Mouse (Mus musculus) limb, embryonic 11.5 days (tissue): ENCODE data around the gene Nosip. TPM values are rescaled to one million over a fixed set of nuclear protein-coding genes. Genes with fewer than 3 reads are reported as not detected.
"Not testable (repeated sequence)": the region's sequence is repeated elsewhere in the genome, so short reads cannot be mapped to it uniquely, and the experiment has no call there.

Experiments
- ATAC-seq: fragments of 200-750 bp; cut with Nextera tagmentation; 2 replicates; pipeline ENCODE4 v1.8.0; 2017; ENCODE audit warnings: low read depth; ENCODE audit not compliant: insufficient number of reproducible peaks, low FRiP score, low TSS enrichment
- DNase-seq: peaks from one replicate; pipeline ENCODE4 v3.0.0-alpha.2; 2015; ENCODE audit warnings: low spot score
- H3K27ac ChIP-seq: fragments of 300-500 bp; sonication (generic); replicated peaks from 2 replicates; pipeline ENCODE4 v1.5.1; 2014; ENCODE audit warnings: low read depth, mild to moderate bottlenecking, low read length
- H3K27me3 ChIP-seq: fragments of 300-500 bp; sonication (generic); 2 replicates; pipeline ENCODE4 v1.6.1; 2014; ENCODE audit warnings: mild to moderate bottlenecking, low read length, mixed read lengths; ENCODE audit not compliant: control insufficient read depth, insufficient read depth
- H3K36me3 ChIP-seq: fragments of 300-500 bp; sonication (generic); 2 replicates; pipeline ENCODE4 v1.6.1; 2014; ENCODE audit warnings: mild to moderate bottlenecking, low read length, moderate library complexity, mixed read lengths; ENCODE audit not compliant: control insufficient read depth, insufficient read depth
- H3K4me1 ChIP-seq: fragments of 300-500 bp; sonication (generic); 2 replicates; pipeline ENCODE4 v1.6.1; 2014; ENCODE audit warnings: low read length, mixed read lengths; ENCODE audit not compliant: control insufficient read depth, insufficient read depth
- H3K4me2 ChIP-seq: fragments of 300-500 bp; sonication (generic); 2 replicates; pipeline ENCODE4 v1.6.1; 2014; ENCODE audit warnings: low read depth, mild to moderate bottlenecking, moderate library complexity; ENCODE audit not compliant: severe bottlenecking
- H3K4me3 ChIP-seq: fragments of 300-500 bp; sonication (generic); 2 replicates; pipeline ENCODE4 v1.5.1; 2014; ENCODE audit warnings: low read depth, low read length
- H3K9ac ChIP-seq: fragments of 300-500 bp; sonication (generic); 2 replicates; pipeline ENCODE4 v1.6.1; 2014; ENCODE audit warnings: mild to moderate bottlenecking, low read length
- H3K9me3 ChIP-seq: fragments of 300-500 bp; sonication (generic); 2 replicates; pipeline ENCODE4 v1.6.1; 2016; ENCODE audit warnings: low read length; ENCODE audit not compliant: control insufficient read depth
- WGBS: fragments of 180-500 bp; shearing (Covaris S2); extraction: QIAGEN DNeasy Blood & Tissue Kit; methylation state at CpG from one replicate; pipeline ENCODE4 v1.1.7; 2014; 5-methylcytosine and 5-hydroxymethylcytosine counted together
- polyA plus RNA-seq: library from polyadenylated mRNA; unstranded; fragments of >200 nt; fragmentation: Nextera tagmentation; extraction: Ambion mirVana; gene quantifications from 2 replicates; pipeline ENCODE4 v1.2.1, GENCODE M21; 2014

The Nosip gene
- polyA plus RNA-seq, 1 experiment from 2014 or later, result 70.2 TPM

- DNase-seq, result no peak
- Histone ChIP-seq H3K4me2 (no peak overlapping the region), H3K27ac (no peak overlapping the region), H3K9ac (no peak overlapping the region), H3K4me3 (no peak overlapping the region), H3K36me3 (peaks cover 49% of the 10 kb centered on the region), H3K27me3 (no peaks in the 10 kb centered on the region), H3K9me3 (no peaks in the 10 kb centered on the region), H3K4me1 (peaks cover 29% of the 10 kb centered on the region)
- ATAC-seq, result no peak
Measured at GRCm38 (mm10) chr7:45121966-45122365, 59.7 kb downstream of the Nosip start.

GRCm38 (mm10) chr7:45122561-45123185 lies 60.4 kb downstream of the Nosip start:
- Histone ChIP-seq H3K4me1 (peaks cover 33% of the 10 kb centered on the region), H3K4me2 (peak overlapping the region; percentile 86), H3K9me3 (no peaks in the 10 kb centered on the region), H3K36me3 (peaks cover 53% of the 10 kb centered on the region), H3K9ac (peak overlapping the region; percentile 99), H3K4me3 (peak overlapping the region; percentile 96), H3K27ac (no peak overlapping the region), H3K27me3 (no peaks in the 10 kb centered on the region)
- DNase-seq (no peak), ATAC-seq (no peak)
- WGBS, result 79% methylated on average over 15 of the region's 15 CpGs

DNA sequence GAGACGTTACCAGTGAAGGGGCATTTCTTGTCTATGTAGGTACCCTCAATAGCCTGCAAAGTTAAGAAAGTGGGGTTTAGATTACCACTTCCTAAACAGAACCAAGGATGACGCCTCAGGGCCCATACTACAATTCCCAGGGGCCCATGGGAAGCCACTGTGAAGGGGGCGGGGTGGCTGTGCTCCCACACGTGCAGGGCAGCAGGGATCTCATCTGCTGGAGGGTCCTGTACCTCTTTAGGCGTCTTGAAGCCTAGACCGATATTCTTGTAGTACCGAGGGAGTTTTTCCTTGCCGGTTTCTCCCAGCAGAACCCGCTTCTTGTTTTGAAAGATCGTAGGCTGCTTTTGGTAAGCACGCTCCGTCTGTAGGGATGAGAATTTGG lies 60.9 kb downstream of the Nosip start:
- Histone ChIP-seq H3K4me1 (peaks cover 33% of the 10 kb centered on the region), H3K4me2 (peak overlapping the region; percentile 86), H3K27me3 (no peaks in the 10 kb centered on the region), H3K9me3 (no peaks in the 10 kb centered on the region), H3K9ac (peak overlapping the region; percentile 99), H3K27ac (0 out of 2 replicates have a peak overlapping the region, but pooled peaks have one; percentile 80), H3K4me3 (peak overlapping the region; percentile 96), H3K36me3 (peaks cover 53% of the 10 kb centered on the region)
- WGBS, result 23% methylated on average over 12 of the region's 12 CpGs
- no peak for DNase-seq
- no peak for ATAC-seq

DNA sequence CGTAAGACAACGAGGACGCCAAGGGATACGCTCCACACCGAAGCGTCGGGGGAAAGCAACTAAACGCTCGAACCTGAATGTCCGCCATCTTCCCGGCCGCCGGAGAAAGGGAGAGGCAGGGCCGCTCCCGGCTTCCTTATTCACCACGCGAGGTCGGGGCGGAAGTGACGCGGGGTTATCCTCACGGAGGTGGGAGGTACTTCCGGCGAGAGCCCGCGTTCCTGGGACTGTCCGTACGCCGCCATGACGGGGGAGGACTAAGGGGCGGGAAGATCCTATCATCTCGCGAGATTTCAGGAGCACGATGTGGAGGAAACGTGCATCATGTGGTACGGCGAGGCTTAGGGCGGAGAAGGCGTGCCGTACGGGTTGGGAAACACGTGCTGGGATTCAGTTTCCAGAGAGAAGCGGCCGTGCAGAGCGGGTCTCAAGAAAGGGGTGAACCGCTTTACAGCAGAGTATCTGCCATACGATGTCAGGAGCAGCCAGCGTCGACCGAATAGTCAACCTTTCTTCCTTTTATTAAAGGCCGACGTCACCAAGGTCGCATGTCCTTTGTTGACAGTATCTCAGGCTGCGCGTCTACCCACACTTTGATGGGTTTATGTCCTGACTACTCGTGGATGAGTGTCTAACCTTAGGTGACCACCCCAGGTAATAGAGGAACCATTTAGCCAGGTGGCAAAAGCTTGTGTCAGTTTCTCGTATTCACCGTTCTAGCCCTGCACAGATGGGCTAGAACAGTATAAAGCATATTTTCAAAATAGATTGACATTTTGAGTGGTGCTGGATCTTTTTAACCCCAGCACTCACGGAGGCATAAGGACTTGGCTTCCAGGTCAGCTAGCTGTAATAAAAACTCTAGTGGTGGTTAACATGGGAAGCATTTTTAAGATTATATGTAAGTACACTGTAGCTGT lies 62.3 kb downstream of the Nosip start, which contains the start of gene Rps11:
Rps11 (minus strand) TSS at position 216 of the 920 bp plus-strand sequence.
- WGBS, result under 1% methylated on average over 59 of the region's 59 CpGs
- peak within 1 kb of the TSS; percentile 96 for H3K4me3 ChIP-seq
- DNase-seq (peak; percentile 100), ATAC-seq (peak; percentile 82)
- peak within 1 kb of the TSS; percentile 86 for H3K4me2 ChIP-seq
- no peaks in the 10 kb centered on the region for H3K27me3 ChIP-seq
- H3K4me1 ChIP-seq, result peaks cover 33% of the 10 kb centered on the region
- H3K27ac ChIP-seq, result peak within 1 kb of the TSS; percentile 86
- no peaks in the 10 kb centered on the region for H3K9me3 ChIP-seq
- H3K9ac ChIP-seq, result peak within 1 kb of the TSS; percentile 99
- H3K36me3 ChIP-seq, result peaks cover 51% of the 10 kb centered on the region

- no peak for ATAC-seq
- Histone ChIP-seq H3K27me3 (no peaks in the 10 kb centered on the region), H3K9ac (peak overlapping the region; percentile 17; the same call in 1 of the 2 replicates), H3K4me3 (peak overlapping the region; percentile 8; the same call in 1 of the 2 replicates), H3K4me1 (peaks cover 38% of the 10 kb centered on the region), H3K36me3 (peaks cover 45% of the 10 kb centered on the region), H3K27ac (peak overlapping the region; percentile 39; the same call in 1 of the 2 replicates), H3K9me3 (no peaks in the 10 kb centered on the region), H3K4me2 (0 out of 2 replicates have a peak overlapping the region, but pooled peaks have one; percentile 42)
- peak; percentile 67 for DNase-seq
- 11% methylated on average over 7 of the region's 7 CpGs for WGBS
Measured at GRCm38 (mm10) chr7:45125144-45125600, 62.9 kb downstream of the Nosip start.

DNA sequence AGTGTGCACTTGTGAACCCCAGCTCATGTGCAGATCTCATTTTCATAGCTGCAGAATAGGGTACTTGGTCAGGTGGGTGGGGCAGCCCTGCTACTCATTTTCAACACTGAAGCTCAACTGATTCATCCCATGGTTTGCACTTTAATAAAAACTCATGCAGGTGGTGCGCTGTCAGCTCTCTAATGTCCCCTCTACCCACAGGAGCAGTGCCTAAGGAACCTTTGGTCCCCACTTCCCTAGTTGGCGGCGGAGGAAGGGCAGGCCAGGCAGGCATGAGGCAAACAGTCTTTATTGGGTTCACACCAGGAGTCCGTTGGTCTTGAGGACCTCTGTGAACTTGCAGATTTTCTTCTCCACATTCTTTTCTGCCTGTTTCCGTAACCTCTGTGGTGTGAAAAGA lies 63.4 kb downstream of the Nosip start:
- not testable (repeated sequence) for H3K9me3 ChIP-seq, H3K27me3 ChIP-seq, ATAC-seq, DNase-seq
- peak overlapping the region; percentile 1; the same call in 1 of the 2 replicates for H3K9ac ChIP-seq
- WGBS, result 59% methylated on average over 5 of the region's 5 CpGs
- H3K4me3 ChIP-seq, result 0 out of 2 replicates have a peak overlapping the region, but pooled peaks have one; percentile 8
- H3K27ac ChIP-seq, result peak overlapping the region; percentile 39; the same call in 1 of the 2 replicates
- peaks cover 38% of the 10 kb centered on the region for H3K4me1 ChIP-seq
- peak overlapping the region; percentile 91; the same call in 1 of the 2 replicates for H3K4me2 ChIP-seq
- peaks cover 45% of the 10 kb centered on the region for H3K36me3 ChIP-seq

GRCm38 (mm10) chr7:45126147-45126843 lies 64.1 kb downstream of the Nosip start:
- Histone ChIP-seq H3K27me3 (no peaks in the 10 kb centered on the region), H3K27ac (peak overlapping the region; percentile 91; the same call in 1 of the 2 replicates), H3K9ac (peak overlapping the region; percentile 100), H3K4me1 (peaks cover 38% of the 10 kb centered on the region), H3K36me3 (peaks cover 38% of the 10 kb centered on the region), H3K4me3 (peak overlapping the region; percentile 99), H3K9me3 (no peaks in the 10 kb centered on the region), H3K4me2 (peak overlapping the region; percentile 91)
- ATAC-seq, result no peak
- DNase-seq, result no peak
- 76% methylated on average over 17 of the region's 17 CpGs for WGBS
